Mouse (Mus musculus) CH12.LX (cell line): ENCODE measurements at regions not wholly inside any gene's neighbourhood (a gene's known extent, or its start where the extent isn't known, plus 50 kb on each side); places are given as distances from the start of the nearest gene placed in this dataset.

Source experiments
- DNase-seq: peaks from one replicate; pipeline ENCODE4 v3.0.0-alpha.2; 2013; ENCODE audit errors: extremely low read depth
- H3K27ac ChIP-seq: 2 replicates; pipeline ENCODE4 v1.5.1; 2012; ENCODE audit warnings: low read depth, mild to moderate bottlenecking, control low read depth, moderate library complexity; ENCODE audit not compliant: insufficient read depth
- H3K27me3 ChIP-seq: replicated peaks from 2 replicates; pipeline ENCODE3; 2012; ENCODE audit warnings: inconsistent platforms
- H3K36me3 ChIP-seq, 2 experiments: replicated peaks in 1 of 2; 2 replicates each; pipeline versions ENCODE3 to v1.6.1; 2012; ENCODE audit warnings: inconsistent platforms in 1 of 2, low read length in 1 of 2, mild to moderate bottlenecking in 1 of 2, mixed read lengths in 1 of 2, moderate library complexity in 1 of 2; ENCODE audit not compliant: control insufficient read depth in 1 of 2, insufficient read depth in 1 of 2
- H3K4me1 ChIP-seq, 2 experiments: 2 replicates each; pipeline ENCODE4 v1.6.1; 2012; ENCODE audit warnings: inconsistent platforms in 1 of 2, moderate library complexity in 1 of 2; ENCODE audit not compliant: insufficient read depth in 2 of 2, control insufficient read depth in 1 of 2
- H3K4me2 ChIP-seq: 2 replicates; pipeline ENCODE4 v1.6.1; 2012; ENCODE audit warnings: low read depth, mild to moderate bottlenecking, control low read depth; ENCODE audit not compliant: poor library complexity, insufficient read depth, severe bottlenecking
- H3K4me3 ChIP-seq, 3 experiments: fragments of 150-350 bp in 1 of 3; sonication (generic) in 1 of 3; replicated peaks in 1 of 3; 2 replicates each; pipeline versions ENCODE3 to v1.5.1; 2011 to 2012; ENCODE audit warnings: low read depth in 2 of 3, low read length in 2 of 3, mild to moderate bottlenecking in 2 of 3, moderate library complexity in 2 of 3, control low read depth in 1 of 3, improper control_type of control experiment in 1 of 3, inconsistent platforms in 1 of 3, mixed read lengths in 1 of 3; ENCODE audit not compliant: poor library complexity in 1 of 3
- H3K79me2 ChIP-seq: replicated peaks from 2 replicates; pipeline ENCODE4 v1.6.1; 2012; ENCODE audit warnings: mild to moderate bottlenecking, moderate library complexity; ENCODE audit not compliant: control insufficient read depth, poor library complexity, insufficient read depth, severe bottlenecking; ENCODE audit errors: extremely low read depth
- H3K9ac ChIP-seq: 2 replicates; pipeline ENCODE4 v1.6.1; 2012; ENCODE audit warnings: low read depth, mild to moderate bottlenecking, control low read depth, moderate library complexity; ENCODE audit not compliant: insufficient read depth
- H3K9me3 ChIP-seq: replicated peaks from 2 replicates; pipeline ENCODE3; 2012; ENCODE audit warnings: low read length, inconsistent platforms, mixed read lengths
- BHLHE40 ChIP-seq: IDR thresholded peaks from 2 replicates; pipeline ENCODE4 v1.6.1; 2011; ENCODE audit warnings: mild to moderate bottlenecking, low read depth, low read length, improper control_type of control experiment
- CTCF ChIP-seq, 2 experiments: IDR thresholded peaks in 1 of 2; conservative IDR thresholded peaks in 1 of 2; 2 replicates each; pipeline ENCODE4 v1.5.1; 2011 to 2012; ENCODE audit warnings: low read depth in 2 of 2, low read length in 2 of 2, improper control_type of control experiment in 1 of 2, inconsistent platforms in 1 of 2, mild to moderate bottlenecking in 1 of 2, moderate library complexity in 1 of 2
- E2F4 ChIP-seq: IDR thresholded peaks from 2 replicates; pipeline ENCODE4 v1.6.1; 2011; ENCODE audit warnings: low read depth, low read length, improper control_type of control experiment; ENCODE audit not compliant: insufficient replicate concordance
- ELF1 ChIP-seq: IDR thresholded peaks from 2 replicates; pipeline ENCODE4 v1.6.1; 2014; ENCODE audit warnings: low read depth, mild to moderate bottlenecking, inconsistent platforms, low read length, improper control_type of control experiment
- EP300 ChIP-seq: IDR thresholded peaks from 2 replicates; pipeline ENCODE4 v1.6.1; 2011; ENCODE audit warnings: low read length, improper control_type of control experiment
- HCFC1 ChIP-seq: IDR thresholded peaks from 2 replicates; pipeline ENCODE4 v1.6.1; 2012; ENCODE audit warnings: low read depth, mild to moderate bottlenecking, inconsistent platforms, low read length, improper control_type of control experiment
- IRF4 ChIP-seq: IDR thresholded peaks from 2 replicates; pipeline ENCODE4 v1.6.1; 2014; ENCODE audit warnings: low read depth, mild to moderate bottlenecking, inconsistent platforms, low read length, improper control_type of control experiment
- JUN ChIP-seq: IDR thresholded peaks from 2 replicates; pipeline ENCODE4 v1.6.1; 2011; ENCODE audit warnings: low read depth, mild to moderate bottlenecking, low read length, improper control_type of control experiment, moderate library complexity; ENCODE audit not compliant: insufficient read depth
- KAT2A ChIP-seq: IDR thresholded peaks from 2 replicates; pipeline ENCODE4 v1.6.1; 2012; ENCODE audit warnings: low read length, improper control_type of control experiment, inconsistent platforms; ENCODE audit not compliant: insufficient replicate concordance
- MEF2A ChIP-seq: IDR thresholded peaks from 2 replicates; pipeline ENCODE4 v1.6.1; 2014; ENCODE audit warnings: low read depth, mild to moderate bottlenecking, inconsistent platforms, low read length, improper control_type of control experiment, borderline replicate concordance
- NELFE ChIP-seq: IDR thresholded peaks from 2 replicates; pipeline ENCODE4 v1.6.1; 2011; ENCODE audit warnings: low read depth, low read length, improper control_type of control experiment
- NRF1 ChIP-seq: IDR thresholded peaks from 2 replicates; pipeline ENCODE4 v1.6.1; 2014; ENCODE audit warnings: low read depth, mild to moderate bottlenecking, inconsistent platforms, low read length, improper control_type of control experiment, moderate library complexity
- POLR2A ChIP-seq: IDR thresholded peaks from 2 replicates; pipeline ENCODE4 v1.6.1; 2011; ENCODE audit warnings: low read depth, mild to moderate bottlenecking, improper control_type of control experiment, low read length
- POLR2AphosphoS2 ChIP-seq: IDR thresholded peaks from 2 replicates; pipeline ENCODE4 v1.6.1; 2011; ENCODE audit warnings: low read depth, low read length, improper control_type of control experiment
- RCOR1 ChIP-seq: conservative IDR thresholded peaks from 2 replicates; pipeline ENCODE4 v1.6.1; 2012; ENCODE audit warnings: low read depth, mild to moderate bottlenecking, inconsistent platforms, low read length, improper control_type of control experiment
- TCF12 ChIP-seq: IDR thresholded peaks from 2 replicates; pipeline ENCODE4 v1.6.1; 2014; ENCODE audit warnings: low read depth, mild to moderate bottlenecking, inconsistent platforms, low read length, improper control_type of control experiment
- USF1 ChIP-seq: IDR thresholded peaks from 2 replicates; pipeline ENCODE4 v1.6.1; 2014; ENCODE audit warnings: low read depth, mild to moderate bottlenecking, inconsistent platforms, low read length, improper control_type of control experiment
- ZC3H11A ChIP-seq: IDR thresholded peaks from 2 replicates; pipeline ENCODE4 v1.6.1; 2012; ENCODE audit warnings: low read depth, mild to moderate bottlenecking, inconsistent platforms, low read length, improper control_type of control experiment
- ZKSCAN1 ChIP-seq: IDR thresholded peaks from 2 replicates; pipeline ENCODE4 v1.6.1; 2012; ENCODE audit warnings: low read depth, inconsistent platforms, low read length, improper control_type of control experiment, borderline replicate concordance
- dilution Hi-C: fragments of 300-500 bp; cut with MboI; formaldehyde crosslinking; loops from 2 replicates; pipeline ENCODE4 v1.14.3; 2020; ENCODE audit warnings: low sequenced_read_pairs; ENCODE audit not compliant: extremely low pct_unique_long_range_greater_than_20kb, extremely low pct_ligation_motif_present
- in situ Hi-C: fragments of 300-500 bp; cut with MboI; formaldehyde crosslinking; loops from 3 replicates; pipeline ENCODE4 v1.14.3; 2019; ENCODE audit warnings: low sequenced_read_pairs, low pct_ligation_motif_present, low pct_unique_long_range_greater_than_20kb, mixed read lengths

GRCm38 (mm10) chr13:5527400-5527799, 333.9 kb upstream of the Klf6 start:
- Histone ChIP-seq H3K4me1 (no peaks in the 10 kb centered on the region), H3K9me3 (no peaks in the 10 kb centered on the region), H3K27ac (no peak overlapping the region), H3K79me2 (no peaks in the 10 kb centered on the region), H3K4me3 (no peak overlapping the region), H3K36me3 (no peaks in the 10 kb centered on the region), H3K9ac (no peak overlapping the region), H3K4me2 (no peak overlapping the region), H3K27me3 (no peaks in the 10 kb centered on the region)
- no peak for DNase-seq
- in situ Hi-C loops: no loop called here
- dilution Hi-C loops: no loop called here
- TF ChIP-seq HCFC1 (no peak), USF1 (no peak), JUN (no peak), IRF4 (no peak), POLR2A (no peak), NELFE (no peak), POLR2AphosphoS2 (no peak), EP300 (no peak)

GRCm38 (mm10) chr13:5540321-5540720, 321.0 kb upstream of the Klf6 start:
- in situ Hi-C loops: no loop called here
- dilution Hi-C loops: no loop called here
- Histone ChIP-seq H3K27me3 (no peaks in the 10 kb centered on the region), H3K9me3 (no peaks in the 10 kb centered on the region), H3K4me2 (no peak overlapping the region), H3K36me3 (no peaks in the 10 kb centered on the region), H3K9ac (no peak overlapping the region), H3K27ac (no peak overlapping the region), H3K4me3 (no peak overlapping the region), H3K79me2 (no peaks in the 10 kb centered on the region), H3K4me1 (no peaks in the 10 kb centered on the region)
- DNase-seq: no peak
- TF ChIP-seq KAT2A (no peak), HCFC1 (no peak), USF1 (no peak), BHLHE40 (no peak), POLR2A (no peak), ZC3H11A (no peak), IRF4 (no peak), ZKSCAN1 (no peak), NRF1 (no peak)

DNA sequence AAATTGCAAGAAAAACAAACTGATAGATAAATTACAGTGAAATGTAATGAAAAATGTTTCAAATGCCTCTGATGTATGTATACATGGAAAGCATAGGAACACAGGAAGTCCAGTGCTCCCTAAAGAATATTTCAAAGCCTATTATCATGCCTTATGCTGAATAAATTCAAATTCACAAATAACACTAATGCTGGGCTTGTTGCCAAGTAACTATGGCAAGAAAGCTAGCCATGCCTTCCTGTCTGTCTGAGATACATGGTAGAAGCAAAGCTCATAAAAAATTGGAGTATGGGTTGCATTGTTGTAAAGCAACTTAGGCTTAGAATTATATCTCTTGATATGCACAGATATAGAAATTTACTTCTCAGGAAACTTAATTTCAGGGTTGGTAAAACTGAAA, 315.8 kb upstream of the Klf6 start:
- H3K9ac ChIP-seq: no peak overlapping the region
- dilution Hi-C loops (no loop called here), in situ Hi-C loops (no loop called here)
- no peaks in the 10 kb centered on the region for H3K36me3 ChIP-seq
- no peak for DNase-seq
- no peaks in the 10 kb centered on the region for H3K4me1 ChIP-seq
- H3K79me2 ChIP-seq: no peaks in the 10 kb centered on the region
- H3K27me3 ChIP-seq: no peaks in the 10 kb centered on the region
- no peak overlapping the region for H3K4me2 ChIP-seq
- no peaks in the 10 kb centered on the region for H3K9me3 ChIP-seq
- H3K27ac ChIP-seq: no peak overlapping the region
- TF ChIP-seq RCOR1: no peak
- no peak for TF ChIP-seq CTCF (conservative IDR thresholded peaks at IDR 0.05 in 1 of 2, IDR thresholded peaks at IDR 0.05 in 1 of 2; ENCODE audit: low read depth in 2 of 2, low read length in 2 of 2)
- TF ChIP-seq ELF1: no peak
- TF ChIP-seq NELFE: no peak
- no peak for TF ChIP-seq TCF12
- no peak for TF ChIP-seq E2F4
- no peak for TF ChIP-seq ZC3H11A
- no peak for TF ChIP-seq HCFC1
- no peak for TF ChIP-seq MEF2A
- no peak for TF ChIP-seq EP300
- no peak overlapping the region for H3K4me3 ChIP-seq
